Mouse (Mus musculus) effector memory CD4-positive, alpha-beta T cell, adult 5 months (primary cell): ENCODE data around the gene Osmr. TPM values are rescaled to one million over a fixed set of nuclear protein-coding genes. Genes with fewer than 3 reads are reported as not detected.

Experiments
- polyA plus RNA-seq: library from polyadenylated mRNA; unstranded; fragments of 100-300 nt; shearing (Covaris generic); gene quantifications from one replicate; pipeline ENCODE4 v1.2.1, GENCODE M21; 2017

Gene Osmr
- 0.09 TPM for polyA plus RNA-seq

GRCm38 (mm10) chr15:6874601-6875019, at the start of gene Osmr:
Osmr (minus strand) TSS chr15:6874969.

Other genes starting within 250 kb of the Osmr start
- gene Rictor, start 166.6 kb downstream of the Osmr start, polyA plus RNA-seq, result 119 TPM
- gene Lifr, start 215.6 kb upstream of the Osmr start, polyA plus RNA-seq, result not detected